Mouse (Mus musculus) heart, adult 9 months (tissue): ENCODE measurements around the gene Tssc4.

Source experiments
- DNase-seq, 2 experiments: peaks; one replicate each; pipeline ENCODE4 v3.0.0; 2022; ENCODE audit warnings: low spot score in 2 of 2

Tssc4 gene

GRCm38 (mm10) chr7:143068316-143068881, 650 bp upstream of the Tssc4 start:
- DNase-seq, result peak in 1 of 2 experiments; percentile 39

GRCm38 (mm10) chr7:143069751-143070400, 827 bp downstream of the Tssc4 start:
- peak in 1 of 2 experiments; percentile 22 for DNase-seq

- no peak for DNase-seq
These were observed 1.5 kb downstream of the Tssc4 start for GRCm38 (mm10) chr7:143070506-143071070.

GRCm38 (mm10) chr7:143072605-143073004, 3.6 kb downstream of the Tssc4 start:
- no peak for DNase-seq

- peak in 1 of 2 experiments; percentile 28 for DNase-seq
These were observed 4.0 kb downstream of the Tssc4 start for GRCm38 (mm10) chr7:143073086-143073485.

GRCm38 (mm10) chr7:143075394-143075793, 6.3 kb downstream of the Tssc4 start:
- no peak for DNase-seq

- no peak for DNase-seq
These were observed 8.3 kb downstream of the Tssc4 start for GRCm38 (mm10) chr7:143077351-143077750.

GRCm38 (mm10) chr7:143082024-143082423, 13.0 kb downstream of the Tssc4 start:
- no peak for DNase-seq

GRCm38 (mm10) chr7:143083708-143084107, 14.7 kb downstream of the Tssc4 start:
- no peak for DNase-seq

- DNase-seq, result peak in 1 of 2 experiments; percentile 68
These were observed 17.3 kb downstream of the Tssc4 start for GRCm38 (mm10) chr7:143086366-143086765.

GRCm38 (mm10) chr7:143087070-143087579, 18.1 kb downstream of the Tssc4 start:
- no peak for DNase-seq

GRCm38 (mm10) chr7:143093847-143094246, 24.8 kb downstream of the Tssc4 start:
- DNase-seq, result no peak

GRCm38 (mm10) chr7:143094592-143095553, 25.8 kb downstream of the Tssc4 start, which contains the start of gene Trpm5:
Trpm5 (minus strand) TSS chr7:143094642.
- DNase-seq, result peak; percentile 61 to 63

- DNase-seq, result no peak
These were observed 26.5 kb downstream of the Tssc4 start for GRCm38 (mm10) chr7:143095554-143095907.

- DNase-seq, result no peak
These were observed 31.7 kb downstream of the Tssc4 start for GRCm38 (mm10) chr7:143100759-143101158.

- DNase-seq, result no peak
These were observed 36.3 kb downstream of the Tssc4 start for GRCm38 (mm10) chr7:143105258-143105897.

GRCm38 (mm10) chr7:143106062-143106461, 37.0 kb downstream of the Tssc4 start, which contains the start of gene Kcnq1:
Kcnq1 (plus strand) TSS chr7:143106362.
- DNase-seq, result no peak

- peak in 1 of 2 experiments; percentile 59 for DNase-seq
These were observed 37.8 kb downstream of the Tssc4 start for GRCm38 (mm10) chr7:143106672-143107465.

GRCm38 (mm10) chr7:143108200-143108599, 39.2 kb downstream of the Tssc4 start:
- DNase-seq, result peak in 1 of 2 experiments; percentile 70

- DNase-seq, result no peak
These were observed 40.1 kb downstream of the Tssc4 start for GRCm38 (mm10) chr7:143108996-143109660.
